Mouse (Mus musculus) thymus, adult 2 months (tissue): ENCODE data around the gene Gdi1. TPM values are rescaled to one million over a fixed set of nuclear protein-coding genes. Genes with fewer than 3 reads are reported as not detected.

Experiments
- DNase-seq: peaks from one replicate; pipeline ENCODE4 v3.0.0; 2021
- H3K27ac ChIP-seq: fragments of 200-500 bp; 2 replicates; pipeline ENCODE4 v1.5.1; 2012; ENCODE audit warnings: low read length, control low read depth; ENCODE audit not compliant: control insufficient read depth, insufficient read depth
- H3K27me3 ChIP-seq: fragments of 200-500 bp; 2 replicates; pipeline ENCODE4 v1.6.1; 2012; ENCODE audit warnings: mild to moderate bottlenecking, low read length, moderate library complexity, mixed read lengths; ENCODE audit not compliant: control insufficient read depth, insufficient read depth
- H3K36me3 ChIP-seq: fragments of 200-500 bp; 2 replicates; pipeline ENCODE4 v1.6.1; 2012; ENCODE audit warnings: mild to moderate bottlenecking, low read length, moderate library complexity; ENCODE audit not compliant: control insufficient read depth, insufficient read depth
- H3K4me1 ChIP-seq: fragments of 200-500 bp; replicated peaks from 2 replicates; pipeline ENCODE4 v1.6.1; 2012; ENCODE audit warnings: low read length; ENCODE audit not compliant: control insufficient read depth, insufficient read depth
- H3K4me3 ChIP-seq: fragments of 200-500 bp; 2 replicates; pipeline ENCODE4 v1.5.1; 2012; ENCODE audit warnings: mild to moderate bottlenecking, low read length, control low read depth, moderate library complexity; ENCODE audit not compliant: control insufficient read depth, insufficient read depth
- POLR2A ChIP-seq: fragments of 200-500 bp; IDR thresholded peaks from 2 replicates; pipeline ENCODE4 v1.6.1; 2012; ENCODE audit warnings: mild to moderate bottlenecking, low read length, control low read depth, moderate library complexity; ENCODE audit not compliant: control insufficient read depth, poor library complexity, insufficient read depth; ENCODE audit errors: extremely low read depth
- WGBS: fragments of 180-500 bp; shearing (Covaris S2); methylation state at CpG from one replicate; pipeline ENCODE4 v1.1.7; 2018; 5-methylcytosine and 5-hydroxymethylcytosine counted together
- polyA plus RNA-seq: library from polyadenylated mRNA; depleted of rRNA; stranded (reverse); fragments of >200 nt; gene quantifications from 2 replicates; pipeline ENCODE4 v1.2.3, GENCODE M21; 2012; rRNA removed

Gene Gdi1
- polyA plus RNA-seq, 1 experiment: 445 TPM

GRCm38 (mm10) chrX:74359171-74359570 is 54.4 kb downstream of the Gdi1 start:
- Histone ChIP-seq H3K36me3 (no peaks in the 10 kb centered on the region), H3K27me3 (no peaks in the 10 kb centered on the region), H3K4me1 (no peaks in the 10 kb centered on the region), H3K27ac (no peak overlapping the region), H3K4me3 (no peak overlapping the region)
- no peak for DNase-seq
- 81% methylated on average over 11 of the region's 11 CpGs for WGBS
- no peak for TF ChIP-seq POLR2A

Other genes starting within 250 kb of the Gdi1 start
- gene Opn1mw, start 177.5 kb upstream of the Gdi1 start, polyA plus RNA-seq: not detected in 2 replicates
- 13.7 and 14.1 TPM in 2 replicates for gene Mecp2, start 169.6 kb upstream of the Gdi1 start, polyA plus RNA-seq
- gene Tex28, start 137.2 kb upstream of the Gdi1 start, polyA plus RNA-seq: 0.07 TPM in 1 of 2 replicates, not detected in the other
- 0.12 TPM in 1 of 2 replicates, not detected in the other for gene Tktl1, start 127.7 kb upstream of the Gdi1 start, polyA plus RNA-seq
- gene Flna, start 55.2 kb upstream of the Gdi1 start, polyA plus RNA-seq: 476 and 498 TPM in 2 replicates
- 97.7 and 111 TPM in 2 replicates for gene Emd, start 50.3 kb upstream of the Gdi1 start, polyA plus RNA-seq
- 1,443 and 1,552 TPM in 2 replicates for gene Rpl10, start 34.2 kb upstream of the Gdi1 start, polyA plus RNA-seq
- 94.6 and 111 TPM in 2 replicates for gene Taz, start 23.1 kb upstream of the Gdi1 start, polyA plus RNA-seq
- gene Dnase1l1, start 22.7 kb upstream of the Gdi1 start, polyA plus RNA-seq: 10.3 and 15.0 TPM in 2 replicates
- 289 and 373 TPM in 2 replicates for gene Atp6ap1, start 7.9 kb upstream of the Gdi1 start, polyA plus RNA-seq
- 13.6 and 16.4 TPM in 2 replicates for gene Fam50a, start 8.0 kb downstream of the Gdi1 start, polyA plus RNA-seq
- gene Plxna3, start 24.1 kb downstream of the Gdi1 start, polyA plus RNA-seq: 15.4 and 17.6 TPM in 2 replicates
- gene Lage3, start 48.6 kb downstream of the Gdi1 start, polyA plus RNA-seq: 56.5 and 63.6 TPM in 2 replicates
- 52.7 and 53.8 TPM in 2 replicates for gene Ubl4a, start 68.2 kb downstream of the Gdi1 start, polyA plus RNA-seq
- 27.8 and 29.1 TPM in 2 replicates for gene Slc10a3, start 68.4 kb downstream of the Gdi1 start, polyA plus RNA-seq
- gene Fam3a, start 88.3 kb downstream of the Gdi1 start, polyA plus RNA-seq: 45.1 and 46.0 TPM in 2 replicates
- gene Ikbkg, start 88.3 kb downstream of the Gdi1 start, polyA plus RNA-seq: 20.4 and 22.5 TPM in 2 replicates
- gene G6pdx, start 124.2 kb downstream of the Gdi1 start, polyA plus RNA-seq: 36.0 and 40.2 TPM in 2 replicates
- not detected in 2 replicates for gene Gm6880, start 176.4 kb downstream of the Gdi1 start, polyA plus RNA-seq